Mouse (Mus musculus): ENCODE measurements around the gene Tspan4.

DNA sequence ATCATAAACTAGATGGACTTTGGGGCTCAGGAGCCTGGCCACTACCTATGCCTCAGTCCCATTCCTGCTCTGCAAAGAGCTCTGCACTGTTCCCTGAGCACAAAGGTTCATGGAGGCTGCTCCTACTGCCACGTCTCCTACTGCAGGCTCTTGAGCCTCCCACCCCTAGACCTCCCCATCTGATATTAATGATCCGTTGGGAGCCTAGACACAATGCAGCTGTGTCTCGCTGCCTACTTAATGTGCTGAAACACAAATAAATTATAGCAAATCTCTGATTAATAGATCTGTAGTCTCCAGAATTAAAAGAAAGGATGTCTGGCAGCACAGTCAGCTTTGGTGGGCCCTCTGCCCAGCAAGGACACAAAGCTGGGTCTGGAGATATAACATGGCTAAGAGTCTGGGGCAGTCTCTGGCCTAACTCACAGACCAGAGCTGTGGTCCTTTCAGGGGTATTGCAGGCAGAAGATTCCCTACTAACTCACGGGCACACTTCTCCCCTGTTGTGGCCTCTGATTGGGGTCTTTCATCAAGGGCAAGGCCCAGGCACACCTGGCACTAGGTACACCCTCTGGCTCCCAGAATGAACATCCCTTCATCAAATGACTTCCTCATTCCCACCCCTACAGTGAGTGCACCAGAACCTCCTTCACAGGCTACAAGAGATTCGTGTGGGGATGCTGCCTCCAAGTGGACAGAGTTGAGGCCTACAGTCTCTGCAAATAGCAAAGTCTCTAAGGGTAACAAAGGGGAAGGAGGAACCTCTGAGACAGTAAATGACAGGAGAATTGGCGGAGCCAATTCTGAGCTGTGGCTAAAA is 49.9 kb downstream of the Tspan4 start:
- TF ChIP-seq ZC3H11A (IDR thresholded peaks at IDR 0.05; ENCODE audit: borderline replicate concordance, low read depth, low read length) (peak; percentile 94), MAFK (IDR thresholded peaks at IDR 0.05; ENCODE audit: insufficient read depth, low read depth, low read length) (no peak), CHD2 (IDR thresholded peaks at IDR 0.05; ENCODE audit: low read depth, low read length) (no peak)
